Mouse (Mus musculus): ENCODE measurements around the gene Vash1.

DNA sequence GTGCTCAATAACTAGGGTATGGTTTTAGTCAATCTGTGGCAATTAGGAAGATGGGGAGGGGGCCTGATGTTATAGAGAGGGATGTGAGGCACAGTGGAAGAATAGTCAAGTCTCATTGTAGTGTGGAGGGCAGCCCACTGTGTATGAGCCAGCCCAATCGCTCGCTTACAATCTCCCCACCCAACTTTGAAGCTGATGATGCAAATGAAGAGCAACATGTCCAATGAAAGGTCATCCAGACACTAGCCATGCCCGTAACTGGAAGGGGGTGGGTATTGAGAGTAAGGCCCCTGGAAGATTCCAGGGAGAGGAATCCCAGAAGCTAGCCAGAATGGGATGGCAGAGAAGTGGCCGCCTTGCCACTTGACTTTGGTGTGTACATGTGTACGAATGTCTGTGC lies 33.0 kb upstream of the Vash1 start:
- TF ChIP-seq CTCF (IDR thresholded peaks at IDR 0.05; ENCODE audit: insufficient read depth, low read depth, low read length) (no peak), POLR2A (IDR thresholded peaks at IDR 0.05; ENCODE audit: insufficient read depth, low read depth, low read length) (no peak)

All from olfactory bulb, adult 2 months (tissue).